Mouse (Mus musculus) midbrain, postnatal 0 days (tissue): ENCODE results near the gene Urb1. TPM values are rescaled to one million over a fixed set of nuclear protein-coding genes. Genes with fewer than 3 reads are reported as not detected.
A peak's percentile ranks its signal among the peaks of the same experiment; 100 is the strongest.

Experiments
- ATAC-seq: fragments of 200-750 bp; cut with Nextera tagmentation; 2 replicates; pipeline ENCODE4 v1.8.0; 2017; ENCODE audit warnings: moderate number of reproducible peaks, mild to moderate bottlenecking, moderate TSS enrichment, moderate library complexity; ENCODE audit not compliant: low FRiP score
- DNase-seq: peaks from one replicate; pipeline ENCODE4 v3.0.0-alpha.2; 2015; ENCODE audit warnings: low spot score
- H3K27ac ChIP-seq: fragments of 300-500 bp; sonication (generic); 2 replicates; pipeline ENCODE4 v1.5.1; 2014; ENCODE audit warnings: low read depth, mild to moderate bottlenecking, low read length, mixed read lengths
- H3K27me3 ChIP-seq: fragments of 300-500 bp; sonication (generic); 2 replicates; pipeline ENCODE4 v1.6.1; 2014; ENCODE audit warnings: low read length, control low read depth, mixed read lengths; ENCODE audit not compliant: insufficient read depth
- H3K36me3 ChIP-seq: fragments of 300-500 bp; sonication (generic); 2 replicates; pipeline ENCODE4 v1.6.1; 2014; ENCODE audit warnings: low read length, control low read depth, mixed read lengths; ENCODE audit not compliant: insufficient read depth
- H3K4me1 ChIP-seq: fragments of 300-500 bp; sonication (generic); 2 replicates; pipeline ENCODE4 v1.6.1; 2014; ENCODE audit warnings: mild to moderate bottlenecking, control low read depth, antibody characterized with exemption, low read length, mixed read lengths; ENCODE audit not compliant: insufficient read depth
- H3K4me2 ChIP-seq: fragments of 300-500 bp; sonication (generic); 2 replicates; pipeline ENCODE4 v1.6.1; 2014; ENCODE audit warnings: low read depth, mild to moderate bottlenecking, low read length, mixed read lengths; ENCODE audit not compliant: poor library complexity, severe bottlenecking
- H3K4me3 ChIP-seq: fragments of 300-500 bp; sonication (generic); 2 replicates; pipeline ENCODE4 v1.5.1; 2014; ENCODE audit warnings: low read depth, mild to moderate bottlenecking, low read length, moderate library complexity
- H3K9ac ChIP-seq: fragments of 300-500 bp; sonication (generic); replicated peaks from 2 replicates; pipeline ENCODE4 v1.6.1; 2014; ENCODE audit warnings: mild to moderate bottlenecking, low read length, moderate library complexity, mixed read lengths; ENCODE audit not compliant: poor library complexity, severe bottlenecking
- H3K9me3 ChIP-seq: fragments of 300-500 bp; sonication (generic); 2 replicates; pipeline ENCODE4 v1.6.1; 2016; ENCODE audit warnings: low read length, control low read depth
- CTCF ChIP-seq: IDR thresholded peaks from 2 replicates; pipeline ENCODE4 v1.5.1; 2016; ENCODE audit warnings: antibody characterized with exemption, mild to moderate bottlenecking
- WGBS: fragments of 180-500 bp; shearing (Covaris S2); extraction: QIAGEN DNeasy Blood & Tissue Kit; methylation state at CpG from one replicate; pipeline ENCODE4 v1.1.7; 2014; 5-methylcytosine and 5-hydroxymethylcytosine counted together
- polyA plus RNA-seq: library from polyadenylated mRNA; unstranded; fragments of >200 nt; fragmentation: Nextera tagmentation; extraction: Ambion mirVana; gene quantifications from 2 replicates; pipeline ENCODE4 v1.2.1, GENCODE M21; 2015
- total RNA-seq: library from RNA; depleted of rRNA; stranded (reverse); fragments of >200 nt; gene quantifications from 2 replicates; pipeline ENCODE4 v1.2.3, GENCODE M21; 2014

Urb1 gene
- total and polyA plus RNA-seq, 2 experiments from 2014 or later: 5.1 to 17.5 TPM

- no peaks in the 10 kb centered on the region for H3K9me3 ChIP-seq
- H3K9ac ChIP-seq: no peak overlapping the region
- WGBS: 78% methylated on average over 7 of the region's 7 CpGs
- H3K4me1 ChIP-seq: no peaks in the 10 kb centered on the region
- H3K4me3 ChIP-seq: no peak overlapping the region
- DNase-seq (no peak), ATAC-seq (no peak)
- no peak for TF ChIP-seq CTCF
- H3K27ac ChIP-seq: no peak overlapping the region
- no peak overlapping the region for H3K4me2 ChIP-seq
- H3K36me3 ChIP-seq: no peaks in the 10 kb centered on the region
- no peaks in the 10 kb centered on the region for H3K27me3 ChIP-seq
Observed at GRCm38 (mm10) chr16:90848697-90849096, 38.5 kb upstream of the Urb1 start.

- H3K9ac ChIP-seq: no peak overlapping the region
- DNase-seq: peak; percentile 40
- peaks cover 5% of the 10 kb centered on the region; the same call in 1 of the 2 replicates for H3K27me3 ChIP-seq
- H3K4me1 ChIP-seq: no peaks in the 10 kb centered on the region
- no peak for TF ChIP-seq CTCF
- no peaks in the 10 kb centered on the region for H3K9me3 ChIP-seq
- no peak overlapping the region for H3K4me3 ChIP-seq
- H3K36me3 ChIP-seq: no peaks in the 10 kb centered on the region
- H3K27ac ChIP-seq: no peak overlapping the region
- 58% methylated on average over 13 of the region's 13 CpGs for WGBS
- H3K4me2 ChIP-seq: no peak overlapping the region
- ATAC-seq: peak; percentile 45; the same call in 1 of the 2 replicates
Observed at GRCm38 (mm10) chr16:90845591-90845990, 35.4 kb upstream of the Urb1 start.

- Histone ChIP-seq H3K36me3 (no peaks in the 10 kb centered on the region), H3K9ac (no peak overlapping the region), H3K27ac (no peak overlapping the region), H3K4me3 (no peak overlapping the region), H3K9me3 (no peaks in the 10 kb centered on the region), H3K4me2 (no peak overlapping the region), H3K4me1 (no peaks in the 10 kb centered on the region), H3K27me3 (peaks cover 5% of the 10 kb centered on the region; the same call in 1 of the 2 replicates)
- 50% methylated on average over 6 of the region's 6 CpGs for WGBS
- peak; percentile 49 for DNase-seq
- ATAC-seq: peak; percentile 39; the same call in 1 of the 2 replicates
- TF ChIP-seq CTCF: peak; percentile 19
Observed at GRCm38 (mm10) chr16:90845038-90845437, 34.8 kb upstream of the Urb1 start.

- Histone ChIP-seq H3K36me3 (no peaks in the 10 kb centered on the region), H3K9me3 (no peaks in the 10 kb centered on the region), H3K4me3 (no peak overlapping the region), H3K4me1 (no peaks in the 10 kb centered on the region), H3K27me3 (peaks cover 5% of the 10 kb centered on the region; the same call in 1 of the 2 replicates), H3K4me2 (no peak overlapping the region), H3K9ac (no peak overlapping the region), H3K27ac (no peak overlapping the region)
- 17% methylated on average over 9 of the region's 9 CpGs for WGBS
- TF ChIP-seq CTCF: no peak
- DNase-seq (peak; percentile 42), ATAC-seq (no peak)
Observed at GRCm38 (mm10) chr16:90842164-90842563, 32.0 kb upstream of the Urb1 start.

- Histone ChIP-seq H3K27me3 (no peaks in the 10 kb centered on the region), H3K4me1 (no peaks in the 10 kb centered on the region), H3K36me3 (no peaks in the 10 kb centered on the region), H3K4me3 (no peak overlapping the region), H3K4me2 (no peak overlapping the region), H3K9ac (no peak overlapping the region), H3K9me3 (no peaks in the 10 kb centered on the region), H3K27ac (no peak overlapping the region)
- TF ChIP-seq CTCF: no peak
- ATAC-seq (no peak), DNase-seq (no peak)
- 71% methylated on average over 8 of the region's 8 CpGs for WGBS
Observed at GRCm38 (mm10) chr16:90837431-90837830, 27.2 kb upstream of the Urb1 start.

GRCm38 (mm10) chr16:90833041-90833791 lies 23.0 kb upstream of the Urb1 start:
- H3K36me3 ChIP-seq: no peaks in the 10 kb centered on the region
- peak; percentile 50 for TF ChIP-seq CTCF
- no peak overlapping the region for H3K27ac ChIP-seq
- 0 out of 2 replicates have a peak, but pooled peaks cover 5% of the 10 kb centered on the region for H3K4me1 ChIP-seq
- WGBS: 27% methylated on average over 9 of the region's 9 CpGs
- H3K9me3 ChIP-seq: no peaks in the 10 kb centered on the region
- no peak overlapping the region for H3K9ac ChIP-seq
- no peak overlapping the region for H3K4me2 ChIP-seq
- DNase-seq (peak; percentile 51), ATAC-seq (no peak)
- H3K4me3 ChIP-seq: no peak overlapping the region
- peaks cover 19% of the 10 kb centered on the region for H3K27me3 ChIP-seq
